Mouse (Mus musculus): ENCODE measurements at regions not wholly inside any gene's neighbourhood (a gene's known extent, or its start where the extent isn't known, plus 50 kb on each side); places are given as distances from the start of the nearest gene placed in this dataset.

DNA sequence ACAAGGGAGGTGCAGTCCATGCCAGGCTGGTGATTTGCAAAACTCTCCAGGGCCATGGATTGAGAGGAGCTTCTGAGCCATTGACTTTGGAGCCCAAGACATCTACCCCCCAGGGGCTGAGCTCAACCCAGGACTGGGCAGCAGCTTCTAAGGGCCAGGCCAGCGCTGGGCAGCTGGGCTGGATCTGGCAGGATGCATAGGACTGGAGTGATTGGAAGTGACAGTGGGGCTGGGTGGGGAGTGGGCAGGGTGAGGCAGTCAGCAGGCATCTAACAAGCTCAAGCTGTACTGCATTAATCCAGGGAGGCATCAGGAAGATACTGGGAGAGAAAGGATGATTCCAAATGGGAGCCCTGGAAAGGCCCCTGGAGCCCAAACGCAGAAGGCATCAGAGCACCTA, 152.2 kb upstream of the Smim23 start:
- WGBS: 66% methylated on average over 2 of the region's 2 CpGs
- H3K36me3 ChIP-seq: no peaks in the 10 kb centered on the region
- H3K4me1 ChIP-seq (replicated peaks): no peaks in the 10 kb centered on the region
- no peak overlapping the region for H3K27ac ChIP-seq
- no peaks in the 10 kb centered on the region for H3K27me3 ChIP-seq
- H3K9me3 ChIP-seq (replicated peaks): no peaks in the 10 kb centered on the region
- no peak overlapping the region for H3K4me3 ChIP-seq
- no peak overlapping the region for H3K9ac ChIP-seq
- ATAC-seq (replicated peaks; ENCODE audit: insufficient number of reproducible peaks, insufficient read depth, low FRiP score, low read depth): no peak
- no peak overlapping the region for H3K4me2 ChIP-seq

DNA sequence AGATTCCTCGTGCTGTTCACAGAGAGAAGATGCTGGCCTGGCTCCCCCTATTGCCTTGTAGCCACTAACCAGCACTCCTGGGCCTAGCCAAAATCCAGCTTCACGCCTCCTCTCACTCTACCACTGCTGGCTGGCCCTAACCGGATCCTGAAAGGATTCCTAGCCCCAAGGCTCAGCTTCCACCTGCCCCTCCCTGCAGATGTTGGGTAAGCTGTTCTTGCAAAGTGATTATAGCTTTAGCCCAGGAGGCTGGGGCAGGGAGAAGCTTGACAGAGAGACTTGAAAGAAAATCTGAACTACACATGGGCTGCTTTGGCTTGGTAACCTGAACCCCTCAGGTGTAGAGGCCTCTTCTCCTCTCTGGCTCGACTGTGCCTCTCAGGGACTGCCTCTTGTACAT, 149.0 kb upstream of the Smim23 start:
- Histone ChIP-seq H3K9me3 (replicated peaks) (no peaks in the 10 kb centered on the region), H3K36me3 (no peaks in the 10 kb centered on the region), H3K4me2 (no peak overlapping the region), H3K27me3 (no peaks in the 10 kb centered on the region), H3K9ac (no peak overlapping the region), H3K27ac (no peak overlapping the region), H3K4me3 (no peak overlapping the region), H3K4me1 (replicated peaks) (no peaks in the 10 kb centered on the region)
- WGBS: 70% methylated on average over 4 of the region's 4 CpGs
- ATAC-seq (replicated peaks; ENCODE audit: insufficient number of reproducible peaks, insufficient read depth, low FRiP score, low read depth): no peak

DNA sequence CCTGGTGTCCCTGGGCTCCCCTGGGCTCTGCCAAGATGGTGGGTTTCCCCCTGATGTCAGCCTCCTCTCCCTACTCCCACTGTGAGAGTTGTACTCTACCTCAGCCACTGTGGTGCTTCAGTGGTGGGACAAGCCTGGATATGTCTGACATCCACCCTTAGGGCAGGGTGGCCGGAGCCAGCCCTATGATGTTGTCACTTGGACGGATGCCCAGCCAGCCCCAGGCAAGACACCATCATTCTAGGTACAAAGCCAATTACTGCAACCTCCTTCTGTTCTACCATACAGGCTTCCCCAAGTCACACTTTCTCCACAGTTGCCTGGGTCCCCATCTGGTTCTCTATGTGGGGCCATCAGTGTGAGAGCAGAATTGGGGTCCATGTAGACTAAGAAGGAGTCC, 141.0 kb upstream of the Smim23 start:
- H3K4me1 ChIP-seq (replicated peaks): no peaks in the 10 kb centered on the region
- H3K4me3 ChIP-seq: no peak overlapping the region
- no peaks in the 10 kb centered on the region for H3K27me3 ChIP-seq
- no peak overlapping the region for H3K27ac ChIP-seq
- no peak for ATAC-seq (replicated peaks; ENCODE audit: insufficient number of reproducible peaks, insufficient read depth, low FRiP score, low read depth)
- H3K9ac ChIP-seq: no peak overlapping the region
- WGBS: 33% methylated on average over 2 of the region's 2 CpGs
- no peak overlapping the region for H3K4me2 ChIP-seq
- H3K9me3 ChIP-seq (replicated peaks): no peaks in the 10 kb centered on the region
- H3K36me3 ChIP-seq: no peaks in the 10 kb centered on the region

DNA sequence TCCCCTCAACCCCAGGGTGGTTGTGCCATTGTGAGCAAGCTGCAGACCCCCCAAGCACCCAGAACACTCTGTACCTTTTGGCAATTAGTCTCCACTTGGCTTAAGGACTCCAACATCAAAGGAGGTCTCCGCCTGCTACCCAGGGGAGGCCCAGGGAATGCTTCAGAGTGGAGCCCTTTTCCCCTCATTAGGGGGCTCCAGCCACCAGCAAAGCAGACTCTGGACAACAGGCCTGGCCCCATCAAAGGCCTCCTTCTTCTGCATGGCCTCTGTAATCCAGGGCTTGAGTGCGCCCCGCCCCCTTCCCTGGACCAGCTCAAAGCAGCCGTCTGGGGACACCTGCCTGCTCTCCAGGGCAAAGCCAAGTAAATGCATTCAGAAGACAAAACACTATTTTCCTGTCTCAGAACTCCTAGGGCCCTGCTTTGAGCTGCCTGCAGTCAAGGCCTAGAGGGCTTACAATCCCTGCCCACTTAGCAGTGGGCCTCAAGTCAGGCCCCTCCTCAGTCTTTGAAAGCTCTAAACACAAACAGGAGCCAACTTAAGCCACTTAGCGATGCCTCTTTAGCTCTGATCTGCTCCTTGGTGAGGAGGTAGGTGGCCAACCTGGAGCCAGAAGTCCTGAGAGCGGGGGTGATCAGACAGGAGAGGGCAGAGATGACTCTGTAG, 139.4 kb upstream of the Smim23 start:
- WGBS: 53% methylated on average over 6 of the region's 6 CpGs
- Histone ChIP-seq H3K9ac (no peak overlapping the region), H3K9me3 (replicated peaks) (no peaks in the 10 kb centered on the region), H3K36me3 (no peaks in the 10 kb centered on the region), H3K27me3 (no peaks in the 10 kb centered on the region), H3K4me2 (no peak overlapping the region), H3K4me3 (no peak overlapping the region), H3K4me1 (replicated peaks) (no peaks in the 10 kb centered on the region), H3K27ac (no peak overlapping the region)
- ATAC-seq (replicated peaks; ENCODE audit: insufficient number of reproducible peaks, insufficient read depth, low FRiP score, low read depth): no peak

DNA sequence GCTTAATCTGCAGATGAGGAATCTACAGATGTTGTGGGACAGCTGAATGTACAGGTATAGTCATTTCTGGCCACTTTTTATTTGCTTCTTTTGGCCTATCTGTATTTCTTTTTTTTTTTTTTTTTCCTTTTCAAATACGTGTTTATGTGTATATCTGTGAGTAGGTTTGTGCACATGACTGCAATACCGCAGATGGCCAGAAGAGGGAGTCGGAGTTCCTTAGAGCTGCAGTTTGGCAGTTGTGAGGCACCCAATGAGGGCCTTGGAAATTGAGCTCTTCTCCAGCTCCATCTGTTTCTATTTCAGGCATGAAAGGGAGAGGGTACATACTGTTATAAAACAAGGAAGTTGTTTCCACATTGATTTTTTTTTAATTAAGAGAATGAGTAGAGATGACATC, 137.2 kb upstream of the Smim23 start:
- no peak overlapping the region for H3K27ac ChIP-seq
- H3K4me2 ChIP-seq: no peak overlapping the region
- H3K9me3 ChIP-seq (replicated peaks): no peaks in the 10 kb centered on the region
- WGBS: 69% methylated on average over 3 of the region's 3 CpGs
- no peak for ATAC-seq (replicated peaks; ENCODE audit: insufficient number of reproducible peaks, insufficient read depth, low FRiP score, low read depth)
- H3K4me1 ChIP-seq (replicated peaks): no peaks in the 10 kb centered on the region
- H3K36me3 ChIP-seq: no peaks in the 10 kb centered on the region
- no peak overlapping the region for H3K4me3 ChIP-seq
- H3K9ac ChIP-seq: no peak overlapping the region
- peaks cover 6% of the 10 kb centered on the region for H3K27me3 ChIP-seq

DNA sequence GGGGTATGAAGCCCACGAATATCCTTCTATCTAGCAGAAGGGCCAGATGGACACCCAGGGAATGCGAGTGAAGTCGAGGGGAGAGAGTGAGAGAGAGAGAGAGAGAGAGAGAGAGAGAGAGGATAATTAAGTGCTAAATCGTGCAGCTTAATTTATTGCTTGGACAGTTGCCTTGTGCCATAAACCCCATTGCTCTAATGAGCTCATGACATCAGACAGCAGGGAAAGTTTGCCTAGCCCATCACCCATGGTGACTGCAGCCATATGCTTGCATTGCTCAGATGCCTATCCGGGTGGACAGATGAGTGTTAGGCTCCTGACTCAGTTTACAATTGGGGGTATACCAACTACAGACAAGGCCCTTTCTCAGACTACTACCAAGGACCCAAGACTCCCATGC, 134.6 kb upstream of the Smim23 start:
- no peak for ATAC-seq (replicated peaks; ENCODE audit: insufficient number of reproducible peaks, insufficient read depth, low FRiP score, low read depth)
- Histone ChIP-seq H3K9me3 (replicated peaks) (no peaks in the 10 kb centered on the region), H3K9ac (no peak overlapping the region), H3K4me1 (replicated peaks) (no peaks in the 10 kb centered on the region), H3K27me3 (peaks cover 6% of the 10 kb centered on the region), H3K4me2 (no peak overlapping the region), H3K27ac (no peak overlapping the region), H3K36me3 (no peaks in the 10 kb centered on the region), H3K4me3 (no peak overlapping the region)
- 70% methylated on average over 5 of the region's 5 CpGs for WGBS

DNA sequence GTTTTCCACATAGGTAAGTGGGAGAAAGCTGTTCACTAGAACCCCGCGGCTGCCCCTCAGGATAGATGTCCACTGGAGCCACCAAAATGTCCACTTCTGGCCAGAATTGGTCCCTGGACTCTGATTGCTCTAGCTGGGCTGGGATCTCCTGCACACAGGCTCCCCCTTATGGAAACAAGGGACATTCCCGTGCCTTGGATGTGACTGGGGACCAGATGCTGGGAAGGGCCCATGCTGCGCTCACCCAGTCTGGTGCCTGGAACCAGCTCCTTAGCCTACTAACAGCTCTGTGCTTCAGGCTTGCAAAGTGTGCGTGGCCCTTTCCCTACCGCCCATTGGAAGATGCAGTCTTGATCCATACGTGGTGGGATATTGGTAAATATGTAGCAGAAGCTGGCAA, 132.6 kb upstream of the Smim23 start:
- Histone ChIP-seq H3K9me3 (replicated peaks) (no peaks in the 10 kb centered on the region), H3K4me1 (replicated peaks) (peaks cover 17% of the 10 kb centered on the region), H3K4me2 (no peak overlapping the region), H3K4me3 (no peak overlapping the region), H3K9ac (no peak overlapping the region), H3K36me3 (no peaks in the 10 kb centered on the region), H3K27ac (no peak overlapping the region), H3K27me3 (peaks cover 6% of the 10 kb centered on the region)
- 24% methylated on average over 7 of the region's 7 CpGs for WGBS
- no peak for ATAC-seq (replicated peaks; ENCODE audit: insufficient number of reproducible peaks, insufficient read depth, low FRiP score, low read depth)

DNA sequence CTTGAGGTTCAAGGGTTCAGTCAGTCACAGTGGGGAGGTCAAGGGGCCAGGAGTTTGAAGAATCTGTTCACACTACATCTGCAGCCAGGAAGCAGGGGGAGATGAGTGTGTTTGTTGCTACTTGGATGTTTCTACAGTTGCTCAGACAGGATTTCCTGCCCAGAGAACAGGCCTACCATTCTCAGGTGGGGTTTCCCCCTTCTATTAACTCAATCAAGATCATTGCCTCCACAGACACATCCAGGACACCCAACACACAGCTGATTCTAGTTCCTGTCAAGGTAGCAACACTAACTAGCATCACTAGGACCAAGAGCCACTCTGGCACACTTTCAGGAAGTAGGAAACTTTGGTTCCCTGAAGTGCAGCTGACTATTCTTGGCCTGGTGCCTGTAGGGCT, 127.9 kb upstream of the Smim23 start:
- H3K9ac ChIP-seq: no peak overlapping the region
- H3K27me3 ChIP-seq: no peaks in the 10 kb centered on the region
- H3K4me2 ChIP-seq: no peak overlapping the region
- H3K4me3 ChIP-seq: no peak overlapping the region
- no peaks in the 10 kb centered on the region for H3K36me3 ChIP-seq
- H3K9me3 ChIP-seq (replicated peaks): no peaks in the 10 kb centered on the region
- ATAC-seq (replicated peaks; ENCODE audit: insufficient number of reproducible peaks, insufficient read depth, low FRiP score, low read depth): no peak
- H3K4me1 ChIP-seq (replicated peaks): peaks cover 33% of the 10 kb centered on the region
- H3K27ac ChIP-seq: peak overlapping the region; percentile 5; the same call in 1 of the 2 replicates

DNA sequence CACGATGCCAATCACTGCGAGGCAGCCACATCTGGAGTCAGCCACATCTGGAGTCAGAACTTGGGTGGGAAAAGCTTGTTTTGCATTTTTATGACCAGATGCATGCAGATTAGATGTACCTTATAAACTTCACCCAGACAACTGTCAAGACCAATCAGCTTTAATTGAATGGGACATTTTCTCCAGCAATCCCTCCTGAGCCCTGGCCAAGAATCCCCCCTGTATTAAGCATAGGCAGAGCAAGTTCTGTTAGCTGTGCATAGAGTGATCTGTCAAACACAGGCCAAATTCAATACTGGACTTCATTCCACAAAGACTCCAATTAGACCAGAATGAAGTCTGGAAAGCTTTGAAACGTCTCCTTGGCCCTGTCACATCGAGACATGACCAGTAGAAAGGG, 123.7 kb upstream of the Smim23 start:
- Histone ChIP-seq H3K4me1 (replicated peaks) (peaks cover 51% of the 10 kb centered on the region), H3K27me3 (no peaks in the 10 kb centered on the region), H3K9ac (no peak overlapping the region), H3K36me3 (no peaks in the 10 kb centered on the region), H3K4me2 (no peak overlapping the region), H3K9me3 (replicated peaks) (no peaks in the 10 kb centered on the region), H3K4me3 (no peak overlapping the region), H3K27ac (no peak overlapping the region)
- no peak for ATAC-seq (replicated peaks; ENCODE audit: insufficient number of reproducible peaks, insufficient read depth, low FRiP score, low read depth)
- WGBS: 69% methylated on average over 4 of the region's 4 CpGs

DNA sequence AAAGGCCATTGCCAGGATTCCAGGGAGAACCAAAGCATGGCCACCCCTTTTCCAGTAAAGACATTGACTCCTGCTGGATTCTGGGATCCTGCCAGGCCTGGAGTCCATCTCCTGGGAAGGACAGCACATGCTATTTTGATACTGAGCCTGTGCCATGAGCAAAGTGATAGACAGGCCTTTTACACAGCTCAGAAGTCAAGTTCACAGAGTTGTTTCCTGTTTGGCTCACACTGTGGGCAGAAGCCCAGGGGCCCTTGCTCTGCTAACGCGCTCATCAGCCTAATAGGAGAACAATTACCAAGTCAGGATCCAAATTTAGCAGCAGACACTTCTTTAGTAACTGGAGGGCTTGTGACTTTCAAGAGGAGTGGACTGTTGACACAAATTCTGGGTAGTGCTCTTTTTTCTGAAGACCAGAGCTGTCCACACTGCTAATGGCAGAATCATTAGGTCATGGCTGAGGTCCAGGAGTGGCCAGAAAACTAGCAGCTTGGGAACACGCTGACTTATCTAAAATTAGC, 122.1 kb upstream of the Smim23 start:
- WGBS: 4% methylated on average over 3 of the region's 3 CpGs
- Histone ChIP-seq H3K27me3 (no peaks in the 10 kb centered on the region), H3K27ac (peak overlapping the region; percentile 95), H3K4me3 (no peak overlapping the region), H3K9me3 (replicated peaks) (no peaks in the 10 kb centered on the region), H3K4me2 (no peak overlapping the region), H3K9ac (no peak overlapping the region), H3K4me1 (replicated peaks) (peaks cover 44% of the 10 kb centered on the region), H3K36me3 (no peaks in the 10 kb centered on the region)
- ATAC-seq (replicated peaks; ENCODE audit: insufficient number of reproducible peaks, insufficient read depth, low FRiP score, low read depth): peak; percentile 95

DNA sequence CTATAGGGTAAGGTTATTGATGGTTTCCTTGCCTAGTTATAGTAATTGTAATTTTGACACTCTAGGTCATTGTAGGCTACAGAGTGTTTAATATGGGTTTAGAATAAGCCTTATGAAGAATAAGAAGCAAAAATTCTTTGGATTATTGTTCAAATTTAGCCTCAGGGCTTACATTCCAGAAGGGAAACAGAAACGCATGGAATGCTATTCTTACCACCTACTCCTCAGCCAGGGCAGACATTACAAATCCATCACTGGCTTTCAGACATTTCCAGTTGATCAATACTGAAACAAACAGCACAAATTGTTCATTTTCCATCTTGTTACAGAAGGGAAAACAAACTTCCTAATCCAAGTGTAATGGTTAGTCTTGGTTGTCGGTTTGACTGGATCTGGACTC, 120.7 kb upstream of the Smim23 start:
- Histone ChIP-seq H3K27ac (no peak overlapping the region), H3K36me3 (no peaks in the 10 kb centered on the region), H3K4me3 (no peak overlapping the region), H3K4me1 (replicated peaks) (peaks cover 45% of the 10 kb centered on the region), H3K9ac (no peak overlapping the region), H3K9me3 (replicated peaks) (no peaks in the 10 kb centered on the region), H3K27me3 (no peaks in the 10 kb centered on the region), H3K4me2 (no peak overlapping the region)
- WGBS: 72% methylated on average over 2 of the region's 2 CpGs
- ATAC-seq (replicated peaks; ENCODE audit: insufficient number of reproducible peaks, insufficient read depth, low FRiP score, low read depth): no peak

DNA sequence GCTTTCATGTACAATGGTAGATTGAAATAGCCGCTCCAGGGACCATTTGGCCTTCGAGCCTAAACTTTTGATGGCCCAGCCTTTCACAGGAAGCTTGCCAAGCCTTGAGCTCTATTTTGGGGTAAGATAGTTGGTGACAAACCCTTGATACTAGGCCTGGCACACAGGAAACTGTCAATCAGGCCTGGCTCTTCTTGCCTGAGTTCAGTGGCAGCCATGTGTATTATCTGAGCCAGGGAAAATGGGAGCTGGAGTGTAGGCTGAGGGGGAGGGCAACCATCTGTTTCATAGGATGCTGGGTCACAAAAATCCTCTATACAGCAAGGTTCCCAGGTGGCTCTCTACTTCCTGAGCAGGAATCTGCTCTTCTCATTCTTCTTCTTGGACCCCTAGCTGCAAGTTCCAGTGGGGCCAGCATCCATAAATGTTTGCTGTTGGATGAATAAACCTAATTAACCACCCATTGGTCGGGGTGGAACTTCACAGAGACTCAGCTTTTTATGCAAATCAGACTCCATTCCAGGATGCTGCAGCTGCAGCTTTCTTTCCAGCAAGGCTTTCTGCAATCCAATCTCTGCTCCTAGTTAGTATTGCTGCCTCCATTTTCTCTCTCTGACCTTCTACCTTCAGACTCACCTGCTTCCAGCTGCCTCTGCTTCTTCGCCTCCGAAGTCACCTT, 117.1 kb upstream of the Smim23 start:
- H3K4me1 ChIP-seq (replicated peaks): peaks cover 21% of the 10 kb centered on the region
- H3K36me3 ChIP-seq: no peaks in the 10 kb centered on the region
- no peaks in the 10 kb centered on the region for H3K9me3 ChIP-seq (replicated peaks)
- H3K4me2 ChIP-seq: no peak overlapping the region
- 65% methylated on average over 5 of the region's 5 CpGs for WGBS
- no peak overlapping the region for H3K27ac ChIP-seq
- H3K9ac ChIP-seq: no peak overlapping the region
- no peak overlapping the region for H3K4me3 ChIP-seq
- no peak for ATAC-seq (replicated peaks; ENCODE audit: insufficient number of reproducible peaks, insufficient read depth, low FRiP score, low read depth)
- no peaks in the 10 kb centered on the region for H3K27me3 ChIP-seq
